Mouse (Mus musculus): Measurements from ENCODE around the gene Ell2.

GRCm38 (mm10) chr13:75766238-75766637, 59.7 kb downstream of the Ell2 start:
- TF ChIP-seq CTCF (IDR thresholded peaks at IDR 0.05; ENCODE audit: insufficient read depth, low read length) (no peak), POLR2A (IDR thresholded peaks at IDR 0.05; ENCODE audit: borderline replicate concordance, extremely low read depth, low read depth, low read length) (no peak)

All from lung, adult 2 months (tissue).